Mouse (Mus musculus): ENCODE measurements around the gene Ccdc92. TPM values are rescaled to one million over a fixed set of nuclear protein-coding genes. Genes with fewer than 3 reads are reported as not detected.

Ccdc92 gene
- total and polyA plus RNA-seq, 2 experiments from 2014 or later, result 0.64 to 4.7 TPM

DNA sequence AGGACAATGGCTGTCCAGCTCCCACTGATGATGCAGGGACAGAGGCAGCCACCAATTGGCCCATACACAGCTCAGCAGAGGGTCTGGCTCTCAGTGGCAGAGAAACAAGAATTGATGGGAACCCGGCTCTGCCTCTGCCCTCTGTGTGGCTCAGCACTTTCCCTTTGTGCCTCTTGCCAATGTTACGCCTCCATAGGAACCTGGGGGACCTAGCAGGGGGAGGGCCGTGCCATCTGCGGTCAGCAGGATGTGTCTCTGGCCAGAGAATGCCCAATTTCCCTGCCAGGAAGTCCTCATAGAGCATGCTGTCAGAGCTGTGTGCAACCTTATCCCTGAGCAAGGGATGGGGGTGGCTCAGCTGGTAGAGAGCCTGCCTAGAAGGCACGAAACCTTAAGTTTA is 47.4 kb downstream of the Ccdc92 start:
- H3K9ac ChIP-seq (replicated peaks; ENCODE audit: low read depth, low read length), result no peak overlapping the region
- no peak overlapping the region for H3K27ac ChIP-seq (ENCODE audit: low read depth)
- H3K9me3 ChIP-seq (replicated peaks; ENCODE audit: control insufficient read depth, low read length), result 0 out of 2 replicates have a peak, but pooled peaks cover 4% of the 10 kb centered on the region
- DNase-seq (ENCODE audit: low spot score), result no peak
- TF ChIP-seq CTCF (IDR thresholded peaks at IDR 0.05; ENCODE audit: low read depth), result no peak
- no peak for TF ChIP-seq EP300 (IDR thresholded peaks at IDR 0.05; ENCODE audit: low read depth)
- no peak overlapping the region for H3K4me3 ChIP-seq (ENCODE audit: low read depth, low read length)
- H3K4me1 ChIP-seq (ENCODE audit: control insufficient read depth, insufficient read depth), result no peaks in the 10 kb centered on the region
- H3K4me2 ChIP-seq (ENCODE audit: low read depth, low read length), result no peak overlapping the region
- ATAC-seq (ENCODE audit: insufficient read depth, low read depth), result no peak
- H3K36me3 ChIP-seq (replicated peaks; ENCODE audit: control insufficient read depth, insufficient read depth, low read length), result no peaks in the 10 kb centered on the region
- H3K27me3 ChIP-seq (ENCODE audit: control insufficient read depth, insufficient read depth, low read length), result peaks cover 7% of the 10 kb centered on the region; the same call in 1 of the 2 replicates
- 49% methylated on average over 5 of the region's 5 CpGs for WGBS

DNA sequence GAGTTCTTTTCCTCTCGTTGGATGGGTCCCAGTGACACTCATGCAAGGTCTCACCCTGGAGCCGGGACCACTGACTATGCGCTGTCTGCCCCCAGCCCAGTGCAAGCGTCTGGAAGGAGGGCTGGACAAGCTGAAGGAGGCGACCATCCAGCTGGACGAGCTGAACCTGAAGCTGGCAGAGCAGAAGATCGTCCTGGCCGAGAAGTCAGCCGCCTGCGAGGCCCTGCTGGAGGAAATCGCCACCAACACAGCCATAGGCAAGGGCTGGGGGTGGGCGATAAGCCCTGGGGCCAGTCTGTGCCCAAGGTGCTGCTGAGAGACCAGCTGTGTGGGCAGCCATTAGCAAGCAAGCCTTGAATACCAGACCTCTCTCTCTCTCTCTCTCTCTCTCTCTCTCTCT is 49.8 kb downstream of the Ccdc92 start:
- Histone ChIP-seq H3K27me3 (ENCODE audit: control insufficient read depth, insufficient read depth, low read length) (peaks cover 7% of the 10 kb centered on the region; the same call in 1 of the 2 replicates), H3K9ac (replicated peaks; ENCODE audit: low read depth, low read length) (no peak overlapping the region), H3K4me1 (ENCODE audit: control insufficient read depth, insufficient read depth) (no peaks in the 10 kb centered on the region), H3K4me3 (ENCODE audit: low read depth, low read length) (no peak overlapping the region), H3K36me3 (replicated peaks; ENCODE audit: control insufficient read depth, insufficient read depth, low read length) (no peaks in the 10 kb centered on the region), H3K27ac (ENCODE audit: low read depth) (no peak overlapping the region), H3K9me3 (replicated peaks; ENCODE audit: control insufficient read depth, low read length) (0 out of 2 replicates have a peak, but pooled peaks cover 5% of the 10 kb centered on the region), H3K4me2 (ENCODE audit: low read depth, low read length) (no peak overlapping the region)
- WGBS, result 69% methylated on average over 12 of the region's 12 CpGs
- DNase-seq (ENCODE audit: low spot score) (no peak), ATAC-seq (ENCODE audit: insufficient read depth, low read depth) (no peak)
- no peak for TF ChIP-seq EP300 (IDR thresholded peaks at IDR 0.05; ENCODE audit: low read depth)

GRCm38 (mm10) chr5:124809708-124810366 is 52.4 kb downstream of the Ccdc92 start:
- no peak overlapping the region for H3K9ac ChIP-seq (replicated peaks; ENCODE audit: low read depth, low read length)
- DNase-seq (ENCODE audit: low spot score) (no peak), ATAC-seq (ENCODE audit: insufficient read depth, low read depth) (no peak)
- no peak overlapping the region for H3K27ac ChIP-seq (ENCODE audit: low read depth)
- H3K36me3 ChIP-seq (replicated peaks; ENCODE audit: control insufficient read depth, insufficient read depth, low read length), result no peaks in the 10 kb centered on the region
- H3K27me3 ChIP-seq (ENCODE audit: control insufficient read depth, insufficient read depth, low read length), result peaks cover 7% of the 10 kb centered on the region; the same call in 1 of the 2 replicates
- H3K4me2 ChIP-seq (ENCODE audit: low read depth, low read length), result no peak overlapping the region
- WGBS, result 68% methylated on average over 4 of the region's 4 CpGs
- TF ChIP-seq CTCF (IDR thresholded peaks at IDR 0.05; ENCODE audit: low read depth), result no peak
- no peak for TF ChIP-seq EP300 (IDR thresholded peaks at IDR 0.05; ENCODE audit: low read depth)
- 0 out of 2 replicates have a peak, but pooled peaks cover 5% of the 10 kb centered on the region for H3K9me3 ChIP-seq (replicated peaks; ENCODE audit: control insufficient read depth, low read length)
- no peaks in the 10 kb centered on the region for H3K4me1 ChIP-seq (ENCODE audit: control insufficient read depth, insufficient read depth)
- H3K4me3 ChIP-seq (ENCODE audit: low read depth, low read length), result no peak overlapping the region

DNA sequence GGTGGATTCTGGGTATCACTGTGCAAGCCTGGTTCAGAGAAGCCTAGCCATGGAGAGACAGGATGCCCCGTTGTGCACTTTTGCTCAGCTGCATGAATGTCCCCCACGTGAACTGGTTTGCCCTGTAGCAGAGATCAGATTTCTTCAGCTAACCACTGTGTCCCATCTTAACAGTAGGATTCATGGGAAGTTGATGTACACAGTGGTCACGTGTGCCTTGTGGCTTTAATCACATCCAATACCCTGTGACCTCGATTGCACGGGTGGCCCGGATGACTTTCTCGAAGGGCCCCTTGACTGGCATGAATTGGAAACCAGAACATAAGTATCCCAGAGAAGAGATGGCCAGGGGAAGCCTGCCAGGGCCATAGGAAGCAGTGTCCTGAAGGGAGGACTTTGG is 70.1 kb downstream of the Ccdc92 start:
- no peak for ATAC-seq (ENCODE audit: insufficient read depth, low read depth)
- 82% methylated on average over 7 of the region's 7 CpGs for WGBS
- H3K4me2 ChIP-seq (ENCODE audit: low read depth, low read length), result no peak overlapping the region
- TF ChIP-seq CTCF (IDR thresholded peaks at IDR 0.05; ENCODE audit: low read depth) (no peak), EP300 (IDR thresholded peaks at IDR 0.05; ENCODE audit: low read depth) (no peak)
- no peaks in the 10 kb centered on the region for H3K9me3 ChIP-seq (replicated peaks; ENCODE audit: control insufficient read depth, low read length)
- no peaks in the 10 kb centered on the region for H3K36me3 ChIP-seq (replicated peaks; ENCODE audit: control insufficient read depth, insufficient read depth, low read length)
- no peak overlapping the region for H3K27ac ChIP-seq (ENCODE audit: low read depth)
- DNase-seq (ENCODE audit: low spot score), result no peak
- no peaks in the 10 kb centered on the region for H3K4me1 ChIP-seq (ENCODE audit: control insufficient read depth, insufficient read depth)
- no peak overlapping the region for H3K9ac ChIP-seq (replicated peaks; ENCODE audit: low read depth, low read length)
- H3K4me3 ChIP-seq (ENCODE audit: low read depth, low read length), result no peak overlapping the region
- H3K27me3 ChIP-seq (ENCODE audit: control insufficient read depth, insufficient read depth, low read length), result no peaks in the 10 kb centered on the region

GRCm38 (mm10) chr5:124785650-124786049 is 76.6 kb downstream of the Ccdc92 start:
- H3K27ac ChIP-seq (ENCODE audit: low read depth), result no peak overlapping the region
- no peaks in the 10 kb centered on the region for H3K4me1 ChIP-seq (ENCODE audit: control insufficient read depth, insufficient read depth)
- no peak overlapping the region for H3K4me3 ChIP-seq (ENCODE audit: low read depth, low read length)
- no peak overlapping the region for H3K4me2 ChIP-seq (ENCODE audit: low read depth, low read length)
- H3K9me3 ChIP-seq (replicated peaks; ENCODE audit: control insufficient read depth, low read length), result no peaks in the 10 kb centered on the region
- no peak for TF ChIP-seq CTCF (IDR thresholded peaks at IDR 0.05; ENCODE audit: low read depth)
- no peak for TF ChIP-seq EP300 (IDR thresholded peaks at IDR 0.05; ENCODE audit: low read depth)
- 79% methylated on average over 7 of the region's 7 CpGs for WGBS
- no peak overlapping the region for H3K9ac ChIP-seq (replicated peaks; ENCODE audit: low read depth, low read length)
- H3K27me3 ChIP-seq (ENCODE audit: control insufficient read depth, insufficient read depth, low read length), result no peaks in the 10 kb centered on the region
- DNase-seq (ENCODE audit: low spot score) (no peak), ATAC-seq (ENCODE audit: insufficient read depth, low read depth) (no peak)
- no peaks in the 10 kb centered on the region for H3K36me3 ChIP-seq (replicated peaks; ENCODE audit: control insufficient read depth, insufficient read depth, low read length)

Other genes with a start within 250 kb of the Ccdc92 start
- 20.4 and 30.1 TPM in 2 replicates for gene Atp6v0a2, start 233.8 kb downstream of the Ccdc92 start, total RNA-seq (2014; rRNA removed; ENCODE audit: low replicate concordance)
- 22.4 and 27.0 TPM in 2 replicates for gene Atp6v0a2, start 233.8 kb downstream of the Ccdc92 start, polyA plus RNA-seq (2015; fragmentation: Nextera tagmentation; extraction: Ambion mirVana)
- not detected in 2 replicates for gene Dnah10, start 137.3 kb downstream of the Ccdc92 start, total RNA-seq (2014; rRNA removed; ENCODE audit: low replicate concordance)
- gene Dnah10, start 137.3 kb downstream of the Ccdc92 start, polyA plus RNA-seq (2015; fragmentation: Nextera tagmentation; extraction: Ambion mirVana), result 0.01 and 0.08 TPM in 2 replicates
- 15.5 and 32.9 TPM in 2 replicates for gene Zfp664, start 267 bp upstream of the Ccdc92 start, total RNA-seq (2014; rRNA removed; ENCODE audit: low replicate concordance)
- 37.5 and 40.6 TPM in 2 replicates for gene Zfp664, start 267 bp upstream of the Ccdc92 start, polyA plus RNA-seq (2015; fragmentation: Nextera tagmentation; extraction: Ambion mirVana)
- not detected in 2 replicates for gene Rflna, start 140.8 kb upstream of the Ccdc92 start, total RNA-seq (2014; rRNA removed; ENCODE audit: low replicate concordance)
- gene Rflna, start 140.8 kb upstream of the Ccdc92 start, polyA plus RNA-seq (2015; fragmentation: Nextera tagmentation; extraction: Ambion mirVana), result 0.73 and 0.85 TPM in 2 replicates

Measured in heart, postnatal 0 days (tissue).